Mouse (Mus musculus) neural tube, embryonic 13.5 days (tissue): Measurements from ENCODE around the gene Prr12. TPM values are rescaled to one million over a fixed set of nuclear protein-coding genes. Genes with fewer than 3 reads are reported as not detected.
A peak's percentile ranks its signal among the peaks of the same experiment; 100 is the strongest.

Experiments
- ATAC-seq: fragments of 200-750 bp; cut with Nextera tagmentation; 2 replicates; pipeline ENCODE4 v1.8.0; 2017; ENCODE audit warnings: low read depth, mild to moderate bottlenecking, moderate TSS enrichment, moderate library complexity
- H3K27ac ChIP-seq: fragments of 300-500 bp; sonication (generic); replicated peaks from 2 replicates; pipeline ENCODE4 v1.5.1; 2015; ENCODE audit warnings: moderate library complexity, mild to moderate bottlenecking, inconsistent platforms
- H3K27me3 ChIP-seq: fragments of 300-500 bp; sonication (generic); 2 replicates; pipeline ENCODE4 v1.6.1; 2015; ENCODE audit warnings: mild to moderate bottlenecking, inconsistent platforms
- H3K36me3 ChIP-seq: fragments of 300-500 bp; sonication (generic); 2 replicates; pipeline ENCODE4 v1.6.1; 2015; ENCODE audit warnings: mild to moderate bottlenecking, inconsistent platforms
- H3K4me1 ChIP-seq: fragments of 300-500 bp; sonication (generic); replicated peaks from 2 replicates; pipeline ENCODE4 v1.6.1; 2015; ENCODE audit warnings: inconsistent platforms
- H3K4me2 ChIP-seq: fragments of 300-500 bp; sonication (generic); 2 replicates; pipeline ENCODE4 v1.6.1; 2015; ENCODE audit warnings: inconsistent platforms, mild to moderate bottlenecking, moderate library complexity
- H3K4me3 ChIP-seq: fragments of 300-500 bp; sonication (generic); 2 replicates; pipeline ENCODE4 v1.5.1; 2015; ENCODE audit warnings: mild to moderate bottlenecking, inconsistent platforms
- H3K9ac ChIP-seq: fragments of 300-500 bp; sonication (generic); 2 replicates; pipeline ENCODE4 v1.6.1; 2015; ENCODE audit warnings: moderate library complexity, mild to moderate bottlenecking, inconsistent platforms
- H3K9me3 ChIP-seq: fragments of 300-500 bp; sonication (generic); 2 replicates; pipeline ENCODE4 v1.6.1; 2016; ENCODE audit warnings: inconsistent platforms
- WGBS: fragments of 180-500 bp; shearing (Covaris S2); methylation state at CpG from one replicate; pipeline ENCODE4 v1.1.7; 2015; 5-methylcytosine and 5-hydroxymethylcytosine counted together
- polyA plus RNA-seq: library from polyadenylated mRNA; unstranded; fragments of >200 nt; fragmentation: Nextera tagmentation; extraction: Ambion mirVana; gene quantifications from 2 replicates; pipeline ENCODE4 v1.2.1, GENCODE M21; 2015

Prr12 gene
- polyA plus RNA-seq, 1 experiment from 2014 or later: 12.3 TPM

GRCm38 (mm10) chr7:45045741-45046140 lies 6.9 kb downstream of the Prr12 start:
- WGBS: 95% methylated on average over 22 of the region's 22 CpGs
- H3K4me1 ChIP-seq: peaks cover 14% of the 10 kb centered on the region
- H3K4me3 ChIP-seq: no peak overlapping the region
- no peak overlapping the region for H3K4me2 ChIP-seq
- peaks cover 100% of the 10 kb centered on the region for H3K36me3 ChIP-seq
- H3K27me3 ChIP-seq: no peaks in the 10 kb centered on the region
- ATAC-seq: no peak
- H3K27ac ChIP-seq: no peak overlapping the region
- no peaks in the 10 kb centered on the region for H3K9me3 ChIP-seq
- no peak overlapping the region for H3K9ac ChIP-seq

- H3K4me1 ChIP-seq: no peaks in the 10 kb centered on the region
- peaks cover 100% of the 10 kb centered on the region for H3K36me3 ChIP-seq
- whole genome bisulfite sequencing: 94% methylated on average over 14 of the region's 14 CpGs
- H3K4me3 ChIP-seq: no peak overlapping the region
- H3K27ac ChIP-seq: no peak overlapping the region
- no peaks in the 10 kb centered on the region for H3K27me3 ChIP-seq
- H3K4me2 ChIP-seq: no peak overlapping the region
- no peak for ATAC-seq
- H3K9ac ChIP-seq: no peak overlapping the region
- no peaks in the 10 kb centered on the region for H3K9me3 ChIP-seq
These were observed 9.4 kb downstream of the Prr12 start for GRCm38 (mm10) chr7:45043307-45043706.

GRCm38 (mm10) chr7:45040851-45041250 lies 11.8 kb downstream of the Prr12 start:
- H3K9ac ChIP-seq: no peak overlapping the region
- H3K4me1 ChIP-seq: no peaks in the 10 kb centered on the region
- no peak overlapping the region for H3K4me2 ChIP-seq
- no peaks in the 10 kb centered on the region for H3K9me3 ChIP-seq
- no peak overlapping the region for H3K4me3 ChIP-seq
- no peak for ATAC-seq
- 94% methylated on average over 9 of the region's 9 CpGs for WGBS
- no peak overlapping the region for H3K27ac ChIP-seq
- no peaks in the 10 kb centered on the region for H3K27me3 ChIP-seq
- H3K36me3 ChIP-seq: peaks cover 100% of the 10 kb centered on the region

GRCm38 (mm10) chr7:45038411-45038810 lies 14.3 kb downstream of the Prr12 start:
- no peak overlapping the region for H3K4me3 ChIP-seq
- H3K4me2 ChIP-seq: no peak overlapping the region
- no peaks in the 10 kb centered on the region for H3K4me1 ChIP-seq
- no peaks in the 10 kb centered on the region for H3K27me3 ChIP-seq
- no peak overlapping the region for H3K27ac ChIP-seq
- H3K9ac ChIP-seq: no peak overlapping the region
- peaks cover 100% of the 10 kb centered on the region for H3K36me3 ChIP-seq
- no peak for ATAC-seq
- 97% methylated on average over 9 of the region's 9 CpGs for WGBS
- H3K9me3 ChIP-seq: no peaks in the 10 kb centered on the region

GRCm38 (mm10) chr7:45037720-45038361 lies 14.8 kb downstream of the Prr12 start:
- WGBS: 72% methylated on average over 7 of the region's 7 CpGs
- Histone ChIP-seq H3K9me3 (no peaks in the 10 kb centered on the region), H3K27ac (no peak overlapping the region), H3K4me1 (no peaks in the 10 kb centered on the region), H3K9ac (no peak overlapping the region), H3K4me2 (no peak overlapping the region), H3K36me3 (peaks cover 100% of the 10 kb centered on the region), H3K27me3 (no peaks in the 10 kb centered on the region), H3K4me3 (no peak overlapping the region)
- ATAC-seq: no peak

GRCm38 (mm10) chr7:45036702-45037101 lies 16.0 kb downstream of the Prr12 start:
- Histone ChIP-seq H3K9me3 (no peaks in the 10 kb centered on the region), H3K4me1 (no peaks in the 10 kb centered on the region), H3K27ac (no peak overlapping the region), H3K4me2 (no peak overlapping the region), H3K4me3 (no peak overlapping the region), H3K9ac (no peak overlapping the region), H3K36me3 (peaks cover 100% of the 10 kb centered on the region), H3K27me3 (no peaks in the 10 kb centered on the region)
- no peak for ATAC-seq
- 91% methylated on average over 11 of the region's 11 CpGs for WGBS

- H3K36me3 ChIP-seq: peaks cover 100% of the 10 kb centered on the region
- no peak for ATAC-seq
- H3K9me3 ChIP-seq: no peaks in the 10 kb centered on the region
- no peaks in the 10 kb centered on the region for H3K27me3 ChIP-seq
- no peak overlapping the region for H3K27ac ChIP-seq
- WGBS: 95% methylated on average over 3 of the region's 3 CpGs
- no peak overlapping the region for H3K4me3 ChIP-seq
- H3K4me2 ChIP-seq: no peak overlapping the region
- no peaks in the 10 kb centered on the region for H3K4me1 ChIP-seq
- H3K9ac ChIP-seq: no peak overlapping the region
These were observed 17.1 kb downstream of the Prr12 start for GRCm38 (mm10) chr7:45035631-45036030.

GRCm38 (mm10) chr7:45033722-45034359 lies 18.8 kb downstream of the Prr12 start:
- no peak for ATAC-seq
- H3K4me2 ChIP-seq: no peak overlapping the region
- no peaks in the 10 kb centered on the region for H3K4me1 ChIP-seq
- 95% methylated on average over 19 of the region's 19 CpGs for WGBS
- H3K9ac ChIP-seq: no peak overlapping the region
- no peaks in the 10 kb centered on the region for H3K27me3 ChIP-seq
- peaks cover 100% of the 10 kb centered on the region for H3K36me3 ChIP-seq
- H3K27ac ChIP-seq: no peak overlapping the region
- no peaks in the 10 kb centered on the region for H3K9me3 ChIP-seq
- no peak overlapping the region for H3K4me3 ChIP-seq

GRCm38 (mm10) chr7:45030857-45031256 lies 21.8 kb downstream of the Prr12 start:
- Histone ChIP-seq H3K36me3 (peaks cover 93% of the 10 kb centered on the region), H3K27me3 (no peaks in the 10 kb centered on the region), H3K9ac (no peak overlapping the region), H3K4me2 (no peak overlapping the region), H3K27ac (no peak overlapping the region), H3K9me3 (no peaks in the 10 kb centered on the region), H3K4me1 (peaks cover 11% of the 10 kb centered on the region), H3K4me3 (no peak overlapping the region)
- no peak for ATAC-seq
- WGBS: 96% methylated on average over 8 of the region's 8 CpGs

GRCm38 (mm10) chr7:45029995-45030394 lies 22.7 kb downstream of the Prr12 start:
- ATAC-seq: no peak
- WGBS: 89% methylated on average over 6 of the region's 6 CpGs
- Histone ChIP-seq H3K4me3 (no peak overlapping the region), H3K36me3 (peaks cover 85% of the 10 kb centered on the region), H3K9me3 (no peaks in the 10 kb centered on the region), H3K4me1 (peaks cover 16% of the 10 kb centered on the region), H3K9ac (no peak overlapping the region), H3K27me3 (no peaks in the 10 kb centered on the region), H3K27ac (no peak overlapping the region), H3K4me2 (no peak overlapping the region)

GRCm38 (mm10) chr7:45028351-45028750 lies 24.3 kb downstream of the Prr12 start:
- no peak overlapping the region for H3K9ac ChIP-seq
- no peaks in the 10 kb centered on the region for H3K27me3 ChIP-seq
- no peak overlapping the region for H3K4me2 ChIP-seq
- H3K4me1 ChIP-seq: peaks cover 16% of the 10 kb centered on the region
- no peak overlapping the region for H3K4me3 ChIP-seq
- no peak overlapping the region for H3K27ac ChIP-seq
- no peaks in the 10 kb centered on the region for H3K9me3 ChIP-seq
- 95% methylated on average over 11 of the region's 11 CpGs for WGBS
- no peak for ATAC-seq
- peaks cover 68% of the 10 kb centered on the region for H3K36me3 ChIP-seq

GRCm38 (mm10) chr7:45027761-45028160 lies 24.9 kb downstream of the Prr12 start:
- Histone ChIP-seq H3K4me3 (no peak overlapping the region), H3K27me3 (no peaks in the 10 kb centered on the region), H3K4me1 (peaks cover 16% of the 10 kb centered on the region), H3K9ac (no peak overlapping the region), H3K36me3 (peaks cover 62% of the 10 kb centered on the region), H3K4me2 (no peak overlapping the region), H3K9me3 (no peaks in the 10 kb centered on the region), H3K27ac (no peak overlapping the region)
- WGBS: 98% methylated on average over 9 of the region's 9 CpGs
- ATAC-seq: no peak

- Histone ChIP-seq H3K27ac (peak overlapping the region; percentile 56), H3K9me3 (no peaks in the 10 kb centered on the region), H3K4me1 (peaks cover 16% of the 10 kb centered on the region), H3K36me3 (peaks cover 47% of the 10 kb centered on the region), H3K4me3 (no peak overlapping the region), H3K9ac (no peak overlapping the region), H3K4me2 (no peak overlapping the region), H3K27me3 (no peaks in the 10 kb centered on the region)
- ATAC-seq: 0 out of 2 replicates have a peak, but pooled peaks have one; percentile 41
- WGBS: 33% methylated on average over 2 of the region's 2 CpGs
These were observed 26.4 kb downstream of the Prr12 start for GRCm38 (mm10) chr7:45026256-45026655.
